Mouse (Mus musculus) urinary bladder, adult 18-20 months (tissue): ENCODE measurements around the gene Podxl2.

Experiments
- DNase-seq, 2 experiments: peaks; one replicate each; pipeline ENCODE4 v3.0.0; 2022; ENCODE audit warnings: low spot score in 2 of 2, mixed read lengths in 2 of 2

The Podxl2 gene

GRCm38 (mm10) chr6:88889410-88890042 is 14.7 kb upstream of the Podxl2 start:
- DNase-seq: no peak

GRCm38 (mm10) chr6:88886417-88886967 is 11.6 kb upstream of the Podxl2 start:
- DNase-seq: no peak

- no peak for DNase-seq
Observed at GRCm38 (mm10) chr6:88885644-88886416, 11.0 kb upstream of the Podxl2 start.

DNA sequence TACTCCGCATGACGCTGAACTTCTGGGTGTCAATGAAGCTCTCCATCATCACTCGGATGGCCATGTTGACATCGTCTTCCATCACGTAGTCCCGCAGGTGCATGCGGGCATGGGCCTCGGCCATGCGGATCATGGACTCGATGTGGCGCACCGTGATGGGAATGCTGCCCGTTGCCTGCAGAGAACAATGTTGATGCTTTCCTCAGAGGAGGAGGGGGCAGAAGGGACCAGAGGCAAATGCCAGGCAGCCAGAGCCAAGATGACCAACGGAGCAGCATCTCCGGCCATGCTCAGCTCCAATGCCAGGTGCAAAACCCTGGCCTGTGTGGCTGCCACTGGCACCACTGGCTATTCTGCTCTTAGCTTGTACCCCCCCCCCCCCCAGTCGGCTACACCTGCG is 9.8 kb upstream of the Podxl2 start:
- DNase-seq: no peak

- no peak for DNase-seq
Observed at GRCm38 (mm10) chr6:88884195-88884594, 9.4 kb upstream of the Podxl2 start.

GRCm38 (mm10) chr6:88881334-88881733 is 6.5 kb upstream of the Podxl2 start:
- no peak for DNase-seq

DNA sequence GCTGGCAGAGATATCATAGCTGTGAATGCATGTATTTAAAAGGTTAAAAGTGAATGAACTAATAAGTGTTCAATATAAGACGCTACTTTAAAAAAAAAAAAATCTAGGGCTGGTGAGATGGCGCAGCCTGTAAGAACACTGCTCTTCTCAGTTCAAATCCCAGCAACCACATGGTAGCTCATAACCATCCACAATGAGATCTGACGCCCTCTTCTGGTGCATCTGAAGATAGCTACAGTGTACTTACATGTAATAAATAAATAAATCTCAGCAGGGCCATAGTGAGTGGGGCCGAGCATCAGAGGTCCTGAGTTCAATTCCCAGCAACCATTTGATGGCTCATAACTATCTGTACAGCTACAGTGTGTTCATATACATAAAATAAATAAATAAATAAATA is 4.6 kb upstream of the Podxl2 start:
- DNase-seq: no peak

DNA sequence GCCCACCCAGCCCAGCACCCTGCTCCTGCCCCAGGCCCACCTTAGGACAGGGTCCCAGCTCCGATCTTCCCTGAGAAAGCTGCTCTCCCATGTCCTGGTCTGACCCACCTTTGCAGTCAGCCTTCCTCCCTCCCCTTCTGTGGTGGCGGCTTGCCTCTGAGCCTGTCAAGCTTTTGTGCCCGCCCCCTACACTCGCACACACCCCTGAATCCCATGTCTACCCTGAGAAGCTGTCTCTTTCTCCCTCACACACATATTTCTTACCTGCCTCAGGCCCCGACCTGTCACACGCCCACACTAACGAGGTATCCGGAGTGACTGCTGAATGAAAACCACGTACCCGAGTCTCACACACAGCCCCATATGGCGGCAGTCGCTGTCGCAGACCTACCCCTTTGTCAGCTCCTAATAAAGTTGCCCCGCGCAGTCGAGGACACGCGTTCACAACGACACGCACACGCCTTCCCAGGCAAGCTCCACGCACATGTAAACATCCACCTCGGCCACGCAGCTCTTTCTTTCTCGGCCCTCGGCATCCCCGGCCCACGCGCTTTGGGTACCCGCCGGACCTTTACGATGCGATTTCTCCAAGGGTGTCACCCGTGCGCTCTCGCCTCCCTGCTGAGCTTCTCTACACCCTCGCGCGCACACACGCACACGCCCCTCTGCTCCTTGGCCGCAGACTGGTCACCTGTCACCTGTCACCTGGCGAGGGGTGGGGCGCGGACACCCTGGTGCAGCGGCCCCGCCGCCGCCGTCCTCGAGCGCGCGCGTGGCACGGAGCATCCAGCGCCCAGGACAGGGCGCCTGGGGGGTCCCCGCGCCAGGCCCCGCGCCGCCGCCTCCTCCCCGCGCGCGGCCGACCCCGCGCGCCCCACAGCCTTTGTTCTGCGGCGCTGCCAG is 628 bp downstream of the Podxl2 start:
- DNase-seq: peak in 1 of 2 experiments; percentile 17

- DNase-seq: no peak
Observed at GRCm38 (mm10) chr6:88872811-88873210, 2.0 kb downstream of the Podxl2 start.

DNA sequence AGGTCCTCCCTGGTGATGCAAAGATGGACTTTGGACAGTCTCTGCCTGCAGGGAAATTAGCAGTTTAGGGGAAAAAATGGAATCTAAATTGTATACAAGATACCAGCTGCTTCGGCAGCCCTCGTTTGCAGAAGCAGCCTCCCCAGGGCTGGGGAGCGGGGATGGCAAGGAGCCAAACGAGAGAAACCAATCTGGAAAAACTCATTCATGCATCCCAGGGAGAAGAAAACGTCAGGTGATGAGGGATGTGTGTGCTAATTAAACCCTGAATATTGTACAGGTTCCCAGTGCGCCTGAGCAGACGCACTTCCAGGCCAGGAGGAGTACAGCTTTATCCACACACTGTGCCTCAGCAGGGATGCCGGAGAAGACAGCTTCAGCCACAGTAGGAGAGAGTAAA is 3.3 kb downstream of the Podxl2 start:
- no peak for DNase-seq

DNA sequence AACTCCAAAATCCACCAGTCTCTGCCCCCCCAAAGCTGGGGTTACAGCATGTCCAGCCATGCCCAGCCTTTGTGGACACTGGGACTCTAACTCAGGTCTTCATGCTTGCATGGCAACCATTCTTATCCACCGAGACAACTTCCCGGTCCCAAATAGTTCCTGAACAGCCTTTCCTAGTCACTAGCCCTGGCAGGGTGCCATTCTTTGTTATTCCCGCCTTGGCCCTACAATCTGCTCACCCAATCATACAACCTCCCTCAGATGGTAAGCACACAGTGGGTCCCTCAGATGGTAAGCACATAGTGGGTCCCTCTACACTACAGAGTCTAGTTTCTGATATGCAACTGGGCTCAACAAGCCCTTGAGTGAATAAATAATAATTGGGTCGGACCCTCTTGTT is 4.2 kb downstream of the Podxl2 start:
- DNase-seq: no peak

- DNase-seq: peak; percentile 15 to 25
Observed at GRCm38 (mm10) chr6:88869459-88869858, 5.4 kb downstream of the Podxl2 start.

- DNase-seq: no peak
Observed at GRCm38 (mm10) chr6:88865704-88866103, 9.1 kb downstream of the Podxl2 start.

DNA sequence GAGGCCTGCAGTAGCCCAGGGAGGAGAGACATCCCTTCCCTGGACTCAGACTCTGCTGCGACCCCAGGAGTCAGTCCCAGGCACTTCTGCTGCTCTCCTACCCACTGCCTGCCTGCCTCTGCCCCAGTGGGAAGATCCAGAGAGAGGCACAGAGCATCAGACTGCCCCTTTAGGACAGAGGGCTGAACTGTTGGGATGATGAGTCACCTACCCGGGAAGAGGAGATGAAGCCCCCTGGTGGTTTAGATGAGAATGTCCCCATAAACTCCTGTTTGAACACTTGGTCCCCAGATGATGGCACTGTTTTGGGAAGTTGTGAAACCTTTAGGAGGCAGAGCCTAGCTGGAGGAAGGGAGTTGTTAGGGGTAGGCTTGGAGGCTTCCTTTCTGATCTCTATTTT is 13.9 kb downstream of the Podxl2 start:
- DNase-seq: no peak

- DNase-seq: no peak
Observed at GRCm38 (mm10) chr6:88858341-88858740, 16.5 kb downstream of the Podxl2 start.

- DNase-seq: no peak
Observed at GRCm38 (mm10) chr6:88857830-88858229, 17.0 kb downstream of the Podxl2 start.

GRCm38 (mm10) chr6:88857249-88857648 is 17.6 kb downstream of the Podxl2 start:
- DNase-seq: no peak

DNA sequence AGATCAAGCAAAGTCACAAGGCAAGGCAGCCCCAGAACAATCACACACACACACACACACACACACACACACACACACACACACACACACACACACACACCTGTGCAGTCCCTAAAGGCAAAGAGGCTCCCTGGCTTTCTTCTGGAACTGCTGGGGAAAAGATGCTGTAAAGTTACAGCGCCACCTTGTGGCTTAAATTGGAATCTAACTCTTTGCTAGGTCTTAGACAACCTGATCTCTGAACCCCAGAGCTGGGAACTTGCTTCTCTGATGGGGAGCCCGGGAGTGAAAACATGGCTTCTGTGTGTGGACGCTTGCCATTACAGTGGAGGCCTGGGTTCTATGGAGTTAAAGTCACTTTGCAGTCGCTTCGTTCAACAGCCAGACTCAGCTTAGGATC is 19.2 kb downstream of the Podxl2 start:
- DNase-seq: no peak

- no peak for DNase-seq
Observed at GRCm38 (mm10) chr6:88854509-88854908, 20.3 kb downstream of the Podxl2 start.

DNA sequence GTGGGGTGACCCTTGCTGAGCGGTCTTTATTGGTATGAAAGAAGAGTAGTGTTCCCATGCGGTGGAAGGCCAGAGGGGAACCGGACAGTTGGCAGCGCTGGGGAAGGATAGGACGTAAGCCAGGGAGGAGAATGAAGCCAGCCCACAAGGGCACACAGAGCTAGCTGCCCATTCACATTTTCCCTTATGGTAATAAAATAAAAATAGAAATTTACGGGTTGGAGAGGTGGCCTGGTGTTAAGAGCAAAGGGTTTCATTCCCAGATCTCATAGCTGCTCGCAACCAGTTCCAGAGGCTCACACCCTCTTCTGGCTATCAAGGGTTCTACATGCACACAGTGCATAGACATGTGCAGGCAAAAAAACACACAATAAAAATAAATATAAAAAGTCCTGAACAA is 24.8 kb downstream of the Podxl2 start:
- no peak for DNase-seq

DNA sequence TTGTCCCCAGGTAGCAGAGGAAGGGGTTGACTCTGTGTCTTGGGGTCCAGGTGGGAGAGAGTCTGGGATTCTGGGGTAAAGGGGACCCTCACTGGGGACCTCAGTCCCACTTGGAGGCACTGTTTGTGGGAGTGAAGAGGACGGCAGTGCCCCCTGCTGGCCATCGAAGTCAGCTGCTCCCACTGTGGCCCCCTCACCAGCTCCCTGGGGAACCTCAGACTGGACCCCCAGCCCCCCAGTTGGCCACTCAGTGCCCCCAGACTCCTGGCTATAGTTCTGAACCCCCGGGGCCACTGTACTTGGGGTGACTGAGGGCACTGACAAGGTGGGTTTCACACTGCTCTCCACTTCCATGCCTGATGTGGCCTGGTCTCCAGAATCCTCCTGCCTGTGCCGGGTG is 25.6 kb downstream of the Podxl2 start:
- no peak for DNase-seq

DNA sequence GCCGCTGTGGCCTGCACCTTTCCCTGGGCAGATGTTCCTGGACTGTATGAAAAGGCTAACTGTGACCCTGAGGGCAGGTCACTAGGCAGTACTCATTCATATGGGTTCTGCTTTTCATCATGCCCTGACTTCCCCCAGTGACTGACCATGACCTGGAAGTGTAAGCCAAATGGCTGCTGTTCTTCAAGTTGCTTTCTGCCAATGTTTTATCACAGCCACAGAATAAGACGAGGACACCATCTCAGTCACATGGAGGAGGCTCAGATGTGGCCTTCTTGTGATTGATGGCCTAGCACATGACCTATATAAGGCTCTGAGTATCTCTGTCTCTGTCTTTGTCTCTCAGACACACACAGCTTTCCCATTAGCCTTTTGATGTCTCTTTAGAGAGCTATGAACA is 27.3 kb downstream of the Podxl2 start:
- DNase-seq: no peak
